Mouse (Mus musculus) G1E (cell line): ENCODE data around the gene Gm38392.

Experiments
- CTCF ChIP-seq: IDR thresholded peaks from 2 replicates; pipeline ENCODE4 v1.5.1; 2012; ENCODE audit warnings: low read depth, low read length, inconsistent platforms, mixed read lengths
- GATA1 ChIP-seq: IDR thresholded peaks from 2 replicates; pipeline ENCODE4 v1.6.1; 2012; ENCODE audit warnings: borderline replicate concordance, low read length, inconsistent platforms, mixed read lengths
- GATA2 ChIP-seq: IDR thresholded peaks from 2 replicates; pipeline ENCODE4 v1.6.1; 2012; ENCODE audit warnings: low read depth, low read length, inconsistent platforms, borderline replicate concordance
- POLR2AphosphoS5 ChIP-seq: IDR thresholded peaks from 2 replicates; pipeline ENCODE4 v1.6.1; 2012; ENCODE audit warnings: low read depth, low read length, inconsistent platforms; ENCODE audit not compliant: insufficient replicate concordance
- TAL1 ChIP-seq: conservative IDR thresholded peaks from 2 replicates; pipeline ENCODE4 v1.6.1; 2012; ENCODE audit warnings: low read depth, low read length, inconsistent platforms, mixed read lengths

DNA sequence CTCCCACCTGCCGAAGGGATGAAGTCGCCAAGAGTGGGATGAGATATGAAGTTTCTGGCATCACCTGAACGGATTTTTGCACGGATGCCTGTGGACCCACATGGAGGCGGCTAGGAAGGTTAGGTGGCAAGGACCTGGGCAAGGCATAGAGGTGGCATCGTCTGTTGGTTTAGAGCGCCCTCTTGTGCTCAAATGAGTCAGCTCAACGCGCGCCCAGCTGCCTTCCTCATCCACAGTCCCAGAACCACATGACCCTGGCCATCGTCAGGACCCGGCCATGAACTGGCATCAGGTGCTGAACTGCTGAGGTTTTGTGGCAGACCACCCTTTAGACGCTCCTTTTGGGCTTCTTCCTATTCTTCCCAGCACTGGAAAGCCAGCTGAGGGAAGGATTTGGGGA is 44.5 kb downstream of the Gm38392 start:
- peak; percentile 77 for TF ChIP-seq CTCF
- TF ChIP-seq TAL1, result no peak
- TF ChIP-seq GATA2, result no peak
- no peak for TF ChIP-seq GATA1
- TF ChIP-seq POLR2AphosphoS5, result no peak
